Mouse (Mus musculus) G1E (cell line): ENCODE measurements around the gene Armc6. TPM values are rescaled to one million over a fixed set of nuclear protein-coding genes. Genes with fewer than 3 reads are reported as not detected.

Experiments used
- ATAC-seq: 2 replicates; pipeline ENCODE4 v1.8.0; 2016; ENCODE audit warnings: mild to moderate bottlenecking; ENCODE audit not compliant: insufficient number of reproducible peaks, poor library complexity, low FRiP score, severe bottlenecking; ENCODE audit errors: extremely low read depth
- DNase-seq: peaks from one replicate; pipeline ENCODE4 v3.0.0; 2012; ENCODE audit warnings: low spot score
- H3K27me3 ChIP-seq: 2 replicates; pipeline ENCODE4 v1.6.1; 2012; ENCODE audit warnings: mild to moderate bottlenecking, low read length, inconsistent platforms; ENCODE audit not compliant: insufficient read depth
- H3K36me3 ChIP-seq: replicated peaks from 2 replicates; pipeline ENCODE3; 2012; ENCODE audit warnings: mild to moderate bottlenecking, inconsistent platforms
- H3K4me1 ChIP-seq: 2 replicates; pipeline ENCODE4 v1.6.1; 2012; ENCODE audit warnings: low read depth, low read length, inconsistent platforms, mixed read lengths; ENCODE audit not compliant: insufficient read depth
- H3K4me3 ChIP-seq: 2 replicates; pipeline ENCODE4 v1.5.1; 2012; ENCODE audit warnings: low read depth, mild to moderate bottlenecking, inconsistent platforms, low read length, moderate library complexity, mixed read lengths
- H3K9me3 ChIP-seq: replicated peaks from 2 replicates; pipeline ENCODE4 v1.6.1; 2012; ENCODE audit warnings: inconsistent platforms
- CTCF ChIP-seq: IDR thresholded peaks from 2 replicates; pipeline ENCODE4 v1.5.1; 2012; ENCODE audit warnings: low read depth, low read length, inconsistent platforms, mixed read lengths
- GATA1 ChIP-seq: IDR thresholded peaks from 2 replicates; pipeline ENCODE4 v1.6.1; 2012; ENCODE audit warnings: borderline replicate concordance, low read length, inconsistent platforms, mixed read lengths
- GATA2 ChIP-seq: IDR thresholded peaks from 2 replicates; pipeline ENCODE4 v1.6.1; 2012; ENCODE audit warnings: low read depth, low read length, inconsistent platforms, borderline replicate concordance
- POLR2AphosphoS5 ChIP-seq: IDR thresholded peaks from 2 replicates; pipeline ENCODE4 v1.6.1; 2012; ENCODE audit warnings: low read depth, low read length, inconsistent platforms; ENCODE audit not compliant: insufficient replicate concordance
- TAL1 ChIP-seq: conservative IDR thresholded peaks from 2 replicates; pipeline ENCODE4 v1.6.1; 2012; ENCODE audit warnings: low read depth, low read length, inconsistent platforms, mixed read lengths
- polyA plus RNA-seq: library from polyadenylated mRNA; stranded (reverse); fragments of >175 nt; gene quantifications from 2 replicates; pipeline ENCODE4 v1.2.3, GENCODE M21; 2012
- total RNA-seq, 2 experiments: library from RNA; stranded (forward) in 1 of 2; stranded (reverse) in 1 of 2; fragments of 200-1000 nt in 1 of 2; fragments of >200 nt in 1 of 2; fragmentation: Nextera tagmentation in 1 of 2; gene quantifications; 2 replicates each; pipeline ENCODE4 v1.2.3; 2014 to 2017

Gene Armc6
- total and polyA plus RNA-seq, 3 experiments, result 9.3 to 15.2 (median 13.9) TPM

DNA sequence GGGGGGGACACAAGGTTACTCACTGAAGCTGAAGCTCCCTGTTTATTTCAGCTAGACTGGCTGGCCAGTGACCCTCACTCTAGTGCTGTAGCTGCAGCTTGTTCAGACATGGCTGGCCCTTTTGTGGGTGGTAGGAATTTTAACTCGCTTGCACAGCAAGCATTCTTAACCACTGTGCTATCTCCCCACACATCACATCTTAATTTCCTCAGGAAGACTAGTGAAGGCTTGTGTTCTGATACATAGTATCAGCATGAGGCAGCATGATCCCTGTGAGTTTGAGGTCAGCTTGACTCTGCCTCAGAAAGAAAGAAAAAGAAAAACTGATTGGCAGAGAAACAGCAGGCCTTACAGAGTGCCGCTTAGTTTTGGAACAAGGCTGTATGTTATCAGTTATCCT is 3.6 kb upstream of the Armc6 start:
- Histone ChIP-seq H3K27me3 (no peaks in the 10 kb centered on the region), H3K36me3 (peaks cover 69% of the 10 kb centered on the region), H3K4me3 (no peak overlapping the region), H3K9me3 (no peaks in the 10 kb centered on the region), H3K4me1 (peaks cover 42% of the 10 kb centered on the region)
- DNase-seq (no peak), ATAC-seq (no peak)
- TF ChIP-seq GATA2, result no peak
- TF ChIP-seq TAL1, result peak; percentile 20; the same call in 1 of the 2 replicates

DNA sequence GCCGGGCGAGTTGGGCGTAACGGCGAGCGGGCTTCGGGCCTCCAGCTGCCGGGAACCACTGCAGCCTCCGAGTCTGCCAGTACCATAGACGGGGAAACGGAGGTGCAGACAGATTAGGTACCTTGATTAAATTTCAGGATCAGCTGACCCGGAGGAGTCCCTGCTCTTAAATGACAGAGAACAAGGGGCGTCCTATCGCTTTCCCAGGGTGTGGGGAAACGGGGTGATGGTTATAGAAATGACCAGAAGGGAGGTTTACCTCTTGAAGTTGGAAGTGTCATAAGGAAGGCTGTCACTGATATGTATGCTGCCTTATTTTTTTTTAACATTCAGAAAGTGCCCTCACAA is 489 bp upstream of the Armc6 start:
- no peak for ATAC-seq

DNA sequence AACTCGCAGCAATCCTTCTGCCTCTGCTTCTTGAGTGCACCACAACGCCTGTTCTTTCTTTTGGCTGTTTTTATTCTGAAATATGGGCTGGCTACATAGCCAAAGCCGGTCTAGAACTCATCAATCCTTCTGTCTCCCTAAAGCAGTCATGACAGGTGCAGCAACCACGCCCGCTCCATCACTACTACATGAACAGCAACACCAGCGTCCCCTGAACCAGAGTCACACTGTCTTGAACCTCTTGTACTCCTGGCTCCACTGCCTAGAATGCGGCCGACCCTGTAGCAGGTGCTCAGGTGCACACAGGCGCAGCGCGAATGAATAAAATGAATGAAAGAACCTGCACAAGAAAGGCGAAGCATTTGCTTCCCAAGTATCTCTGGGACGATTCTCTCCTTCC is 660 bp downstream of the Armc6 start:
- TF ChIP-seq GATA2 (no peak), CTCF (no peak), POLR2AphosphoS5 (no peak), GATA1 (no peak), TAL1 (no peak)
- no peak for ATAC-seq
- H3K36me3 ChIP-seq, result peaks cover 57% of the 10 kb centered on the region
- H3K27me3 ChIP-seq, result no peaks in the 10 kb centered on the region; the same call in 1 of the 2 replicates
- no peaks in the 10 kb centered on the region for H3K9me3 ChIP-seq
- H3K4me3 ChIP-seq, result peak overlapping the region; percentile 79
- DNase-seq, result no peak
- H3K4me1 ChIP-seq, result peaks cover 49% of the 10 kb centered on the region

More for the DNA sequence above, 489 bp upstream of the Armc6 start:
- no peak for TF ChIP-seq POLR2AphosphoS5
- TF ChIP-seq CTCF, result no peak
- TF ChIP-seq GATA1, result no peak
- no peak for TF ChIP-seq TAL1
- no peak for TF ChIP-seq GATA2
- Histone ChIP-seq H3K36me3 (peaks cover 55% of the 10 kb centered on the region), H3K9me3 (no peaks in the 10 kb centered on the region), H3K27me3 (no peaks in the 10 kb centered on the region; the same call in 1 of the 2 replicates), H3K4me3 (peak overlapping the region; percentile 79), H3K4me1 (peaks cover 50% of the 10 kb centered on the region)
- no peak for DNase-seq

DNA sequence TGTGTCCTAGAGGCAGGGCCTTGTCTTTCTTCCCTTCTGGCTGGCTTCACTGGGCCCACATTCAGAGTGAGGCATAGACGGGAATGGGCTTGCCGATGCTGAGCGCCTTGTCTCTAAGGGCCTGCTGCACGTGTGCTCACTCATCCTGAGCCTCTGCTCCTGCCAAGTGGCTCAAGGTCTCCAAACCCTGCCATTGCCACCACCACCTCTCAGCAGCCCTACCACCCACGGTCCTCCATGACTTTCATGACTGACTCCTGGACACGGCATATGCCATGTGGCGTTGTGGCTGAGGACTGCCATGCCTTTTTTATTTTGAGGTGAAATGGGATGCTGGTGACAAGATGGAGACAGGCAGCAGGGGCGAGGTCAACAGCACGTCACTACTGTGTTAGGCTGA is 3.4 kb downstream of the Armc6 start:
- Histone ChIP-seq H3K27me3 (no peaks in the 10 kb centered on the region; the same call in 1 of the 2 replicates), H3K4me3 (no peak overlapping the region), H3K9me3 (no peaks in the 10 kb centered on the region), H3K4me1 (peaks cover 27% of the 10 kb centered on the region), H3K36me3 (peaks cover 49% of the 10 kb centered on the region)
- TF ChIP-seq GATA2, result no peak
- TF ChIP-seq GATA1, result no peak
- TF ChIP-seq CTCF, result no peak
- TF ChIP-seq TAL1, result no peak
- no peak for TF ChIP-seq POLR2AphosphoS5
- DNase-seq, result no peak
- ATAC-seq, result no peak

GRCm38 (mm10) chr8:70227997-70228396 is 6.3 kb downstream of the Armc6 start:
- Histone ChIP-seq H3K27me3 (no peaks in the 10 kb centered on the region; the same call in 1 of the 2 replicates), H3K4me1 (peaks cover 14% of the 10 kb centered on the region), H3K9me3 (no peaks in the 10 kb centered on the region), H3K4me3 (no peak overlapping the region), H3K36me3 (peaks cover 75% of the 10 kb centered on the region)
- no peak for TF ChIP-seq POLR2AphosphoS5
- TF ChIP-seq TAL1, result no peak
- no peak for TF ChIP-seq CTCF
- no peak for TF ChIP-seq GATA2
- TF ChIP-seq GATA1, result no peak
- DNase-seq (no peak), ATAC-seq (no peak)

GRCm38 (mm10) chr8:70223341-70223740 is 10.9 kb downstream of the Armc6 start:
- no peak for DNase-seq
- peaks cover 3% of the 10 kb centered on the region; the same call in 1 of the 2 replicates for H3K27me3 ChIP-seq
- no peaks in the 10 kb centered on the region for H3K9me3 ChIP-seq
- peaks cover 80% of the 10 kb centered on the region for H3K36me3 ChIP-seq
- no peak for ATAC-seq
- TF ChIP-seq GATA2 (no peak), POLR2AphosphoS5 (no peak), TAL1 (no peak), CTCF (no peak), GATA1 (no peak)
- H3K4me3 ChIP-seq, result no peak overlapping the region
- peaks cover 4% of the 10 kb centered on the region; the same call in 1 of the 2 replicates for H3K4me1 ChIP-seq

DNA sequence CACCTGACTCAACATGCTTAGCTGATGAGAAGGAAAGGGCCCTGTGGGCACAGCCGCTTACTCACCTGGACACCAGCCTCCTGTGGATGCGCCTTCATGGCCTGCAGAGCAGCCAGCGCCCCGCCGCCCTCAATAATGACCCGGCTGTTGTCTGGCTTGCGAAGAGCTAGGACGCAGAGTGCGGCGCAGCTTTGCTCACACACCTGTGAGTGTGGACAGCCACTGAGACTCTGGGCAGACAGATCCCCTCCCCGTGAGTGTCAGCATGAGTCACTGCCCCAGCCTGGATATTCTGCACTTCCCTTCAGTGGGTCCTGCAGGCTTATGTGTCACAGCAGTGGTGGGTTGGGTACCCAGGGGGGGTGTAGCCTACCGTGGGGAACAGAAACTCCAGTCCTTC is 12.2 kb downstream of the Armc6 start:
- Histone ChIP-seq H3K36me3 (peaks cover 67% of the 10 kb centered on the region), H3K4me1 (peaks cover 4% of the 10 kb centered on the region; the same call in 1 of the 2 replicates), H3K4me3 (no peak overlapping the region), H3K9me3 (no peaks in the 10 kb centered on the region), H3K27me3 (peaks cover 6% of the 10 kb centered on the region)
- ATAC-seq (no peak), DNase-seq (no peak)
- TF ChIP-seq GATA1 (no peak), TAL1 (no peak), CTCF (no peak), POLR2AphosphoS5 (no peak), GATA2 (no peak)
